Mouse (Mus musculus): ENCODE results near the gene Cox10.

The Cox10 gene

GRCm38 (mm10) chr11:64045041-64045440, 34.2 kb downstream of the Cox10 start:
- DNase-seq (ENCODE audit: low read depth), result no peak

DNA sequence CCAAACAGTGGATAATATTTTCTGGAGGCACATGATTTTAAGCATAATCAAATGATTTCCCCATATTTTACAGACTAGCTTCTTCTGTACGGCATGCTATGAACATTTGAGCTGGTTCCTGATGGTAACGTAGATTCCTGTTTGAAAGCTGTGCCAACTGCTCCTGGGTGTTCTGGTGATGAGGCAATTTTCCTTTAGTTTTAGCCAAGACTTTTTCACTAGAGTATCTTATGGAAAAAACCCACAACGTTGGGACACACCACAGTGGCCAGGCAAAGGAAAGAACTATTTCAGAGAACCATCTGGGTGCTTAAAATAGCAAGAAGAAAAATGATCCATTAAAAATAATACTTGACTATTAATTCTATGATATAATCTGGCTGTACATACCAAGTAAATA, 35.2 kb downstream of the Cox10 start:
- DNase-seq (ENCODE audit: low read depth), result peak; percentile 27

DNA sequence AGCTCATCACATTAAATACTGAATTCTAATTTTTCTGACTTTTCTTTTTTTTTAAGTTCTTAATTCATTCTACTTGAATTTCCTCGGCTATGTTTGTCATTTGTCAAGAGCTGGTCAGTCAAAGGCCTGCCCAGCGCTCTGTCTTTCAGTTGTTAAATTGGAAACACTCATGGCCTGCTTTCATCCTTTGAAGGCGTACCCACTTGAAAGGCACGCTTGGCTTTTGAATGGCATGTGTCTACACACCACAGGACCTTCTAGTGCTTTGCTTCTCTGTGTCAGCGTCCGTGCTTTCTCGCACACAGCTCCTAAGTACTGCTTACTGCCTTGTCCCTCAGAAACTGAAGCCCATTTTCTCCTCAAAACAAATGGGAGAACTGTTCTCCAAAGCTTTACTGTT, 38.0 kb downstream of the Cox10 start:
- DNase-seq (ENCODE audit: low read depth), result no peak

GRCm38 (mm10) chr11:64039600-64039999, 39.7 kb downstream of the Cox10 start:
- no peak for DNase-seq (ENCODE audit: low read depth)

DNA sequence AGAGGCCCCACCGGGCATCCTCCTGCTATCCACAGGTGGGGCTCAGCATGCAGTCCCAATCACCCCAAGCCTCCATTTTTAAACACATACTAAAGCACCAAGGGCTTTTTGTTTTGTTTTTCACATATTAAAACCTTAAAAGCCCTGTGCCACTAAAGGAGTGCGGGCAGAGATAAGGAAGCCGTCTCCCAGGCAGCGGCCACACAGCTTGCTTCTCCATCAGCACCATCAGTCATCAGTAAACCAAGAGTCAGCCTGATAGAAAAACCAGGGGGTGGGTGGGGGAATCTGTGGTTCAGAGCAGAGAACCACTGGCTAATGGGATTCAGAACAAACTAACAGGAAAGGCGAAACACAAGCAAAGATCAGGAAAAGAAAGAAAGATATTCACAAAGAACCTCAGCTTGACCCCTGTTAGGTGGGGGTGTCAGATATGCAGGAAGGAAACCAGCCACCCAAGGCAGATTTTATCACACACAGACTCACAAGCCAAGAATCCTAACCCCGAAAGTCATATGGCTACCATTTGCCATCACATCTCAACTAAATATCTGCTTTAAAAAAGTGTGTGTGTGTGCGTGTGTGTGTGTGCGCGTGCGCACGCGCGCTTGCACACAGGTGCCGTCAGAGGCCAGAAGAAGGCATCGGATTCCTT, 41.7 kb downstream of the Cox10 start:
- DNase-seq (ENCODE audit: low read depth), result no peak

- peak; percentile 29 for DNase-seq (ENCODE audit: low read depth)
These were observed 43.0 kb downstream of the Cox10 start for GRCm38 (mm10) chr11:64036306-64036705.

DNA sequence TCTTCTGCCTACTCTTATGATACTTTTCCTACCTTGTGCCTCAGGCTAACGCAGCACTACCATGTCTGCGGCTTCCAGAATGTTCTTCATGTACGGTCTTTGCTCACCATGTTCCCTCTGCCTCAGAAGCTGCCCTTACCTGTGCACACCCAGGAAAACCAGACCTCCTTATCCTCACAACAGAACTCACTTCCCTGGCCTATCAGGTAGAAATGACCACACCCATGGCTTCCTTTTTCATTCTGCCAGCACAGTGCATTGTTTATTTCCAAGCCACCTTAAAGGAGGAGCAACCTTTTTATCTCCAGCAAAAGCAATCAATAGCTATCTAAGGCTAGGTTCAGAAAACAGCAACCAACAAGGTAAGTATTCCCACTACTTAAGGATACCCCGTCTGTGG, 43.6 kb downstream of the Cox10 start:
- DNase-seq (ENCODE audit: low read depth), result no peak

DNA sequence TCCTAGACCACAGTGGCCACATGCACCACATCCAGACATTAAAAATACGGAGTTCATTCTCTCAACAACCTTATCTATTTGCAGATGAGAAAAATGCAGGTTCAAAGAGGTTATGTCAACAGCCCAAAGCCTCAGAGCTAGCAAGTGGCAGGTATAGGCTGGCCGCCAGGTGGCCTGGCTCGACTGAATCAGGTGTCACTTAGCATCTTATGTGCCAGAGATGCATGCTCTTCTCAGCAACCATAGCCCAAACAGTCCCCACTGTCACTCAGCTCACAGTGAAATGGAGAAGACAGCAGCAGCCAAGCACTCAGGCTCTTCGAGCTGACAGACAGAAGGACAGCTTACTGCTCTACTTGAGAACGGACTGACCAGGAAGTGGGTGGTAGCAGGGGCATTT, 44.6 kb downstream of the Cox10 start:
- DNase-seq (ENCODE audit: low read depth), result no peak

GRCm38 (mm10) chr11:64027423-64027822, 51.8 kb downstream of the Cox10 start:
- no peak for DNase-seq (ENCODE audit: low read depth)

DNA sequence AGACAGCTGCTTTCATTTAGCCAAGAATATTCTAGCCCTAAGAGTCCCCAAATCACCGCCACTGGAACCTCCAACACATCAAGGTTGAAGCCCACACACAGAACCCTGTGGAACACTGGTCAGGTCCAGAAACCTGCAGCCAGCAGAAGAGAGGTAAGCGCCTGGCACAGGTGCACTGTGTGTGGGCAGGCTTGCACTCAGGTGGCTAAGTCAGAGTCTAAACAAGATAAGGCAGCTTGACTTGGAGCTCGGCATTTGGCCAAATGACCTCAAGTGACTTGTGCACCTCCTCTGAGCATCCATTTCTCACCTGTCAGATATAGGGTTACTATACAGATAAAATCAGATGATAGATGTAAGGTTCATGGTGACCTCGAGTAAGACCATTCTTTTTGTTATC, 53.4 kb downstream of the Cox10 start:
- DNase-seq (ENCODE audit: low read depth), result no peak

DNA sequence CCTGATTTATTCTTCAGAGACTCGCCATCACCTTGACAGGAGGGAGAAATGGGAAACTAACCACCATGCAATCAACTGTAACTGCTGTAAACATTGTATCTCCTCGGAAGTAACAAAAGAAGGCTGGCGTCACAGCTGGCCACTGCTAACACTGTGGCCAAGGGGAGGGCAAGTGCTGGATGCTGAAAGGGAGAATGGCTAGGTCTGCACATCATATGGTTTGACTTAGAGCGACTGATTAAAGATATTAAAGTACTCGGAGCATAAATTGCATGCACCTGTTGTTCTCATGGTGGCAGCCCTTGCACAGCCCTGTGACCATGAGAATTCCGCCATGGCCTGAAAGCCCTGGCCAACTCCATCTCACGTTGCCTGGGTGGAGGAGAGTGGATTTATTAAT, 54.7 kb downstream of the Cox10 start:
- no peak for DNase-seq (ENCODE audit: low read depth)

GRCm38 (mm10) chr11:64023380-64023981, 55.8 kb downstream of the Cox10 start:
- no peak for DNase-seq (ENCODE audit: low read depth)

DNA sequence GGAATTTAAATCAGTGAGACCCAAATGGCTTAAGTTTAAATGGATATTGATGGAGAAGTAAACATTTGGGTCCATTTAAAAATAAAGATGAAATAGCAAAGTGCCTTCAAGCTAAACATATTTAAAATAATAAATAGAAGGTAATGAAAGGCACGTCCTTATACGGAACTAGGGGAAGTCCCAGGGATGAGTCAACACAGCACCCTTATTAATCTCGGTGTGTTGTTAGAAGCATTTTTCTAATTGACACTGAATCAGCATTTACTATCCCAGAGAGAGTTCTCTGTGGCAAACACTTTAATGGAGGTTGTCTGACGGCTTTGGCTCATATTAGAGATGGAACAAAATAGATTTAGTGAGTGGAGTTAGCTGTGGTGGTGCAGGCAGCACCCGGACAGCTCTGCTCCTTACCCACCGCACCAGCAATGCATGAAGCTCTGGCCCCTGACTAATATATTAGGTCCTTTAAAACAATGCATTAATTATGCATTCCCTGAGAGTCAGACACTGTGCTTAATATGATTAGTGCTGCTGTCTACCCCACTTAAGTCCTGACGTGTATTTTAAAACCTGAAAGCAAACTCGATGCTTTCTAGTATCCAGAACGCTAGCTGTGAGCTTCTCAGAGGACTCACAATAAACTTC, 56.7 kb downstream of the Cox10 start:
- DNase-seq (ENCODE audit: low read depth), result no peak

GRCm38 (mm10) chr11:64019235-64019634, 60.0 kb downstream of the Cox10 start:
- no peak for DNase-seq (ENCODE audit: low read depth)

DNA sequence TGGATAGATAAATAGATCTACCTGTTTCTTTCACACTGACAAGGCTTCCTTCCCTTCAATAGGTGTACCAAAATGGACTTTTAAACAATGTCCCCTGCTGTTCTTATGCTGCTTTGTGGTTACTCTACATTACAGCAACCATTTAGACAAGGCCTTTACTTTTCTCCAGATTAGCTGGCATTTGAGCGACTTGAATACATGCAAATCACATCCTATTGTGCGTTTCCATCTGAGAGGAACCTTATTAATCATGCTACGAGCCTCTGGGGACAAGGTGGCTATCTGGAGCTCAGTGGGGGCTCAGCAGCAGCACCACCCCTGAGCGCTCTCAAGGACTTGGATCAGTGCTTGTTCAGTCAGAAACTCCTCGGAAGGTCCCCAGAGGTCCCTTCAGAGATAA, 61.1 kb downstream of the Cox10 start:
- no peak for DNase-seq (ENCODE audit: low read depth)

DNA sequence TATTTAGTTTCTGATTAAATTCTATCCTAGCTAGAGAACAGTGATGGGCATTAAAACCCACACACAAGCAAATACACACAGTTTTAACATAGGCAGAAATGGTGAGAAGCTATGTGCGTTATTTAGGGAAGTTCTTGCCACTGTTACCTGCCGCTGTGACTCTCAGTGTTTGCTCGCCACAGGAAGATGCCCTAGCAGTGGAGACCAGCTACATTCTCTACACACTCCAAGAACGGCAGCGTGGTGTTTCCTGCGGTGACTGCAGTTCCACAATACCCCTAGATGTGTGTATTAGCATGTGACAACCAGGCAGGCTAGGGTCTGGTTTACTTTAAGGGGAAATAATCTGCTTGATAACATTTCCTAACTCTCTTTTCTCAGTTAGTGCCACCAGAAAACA, 64.0 kb downstream of the Cox10 start:
- DNase-seq (ENCODE audit: low read depth), result no peak

- no peak for DNase-seq (ENCODE audit: low read depth)
These were observed 68.4 kb downstream of the Cox10 start for GRCm38 (mm10) chr11:64010724-64011496.

GRCm38 (mm10) chr11:64004152-64004551, 75.1 kb downstream of the Cox10 start:
- no peak for DNase-seq (ENCODE audit: low read depth)

GRCm38 (mm10) chr11:64003484-64003883, 75.8 kb downstream of the Cox10 start:
- DNase-seq (ENCODE audit: low read depth), result no peak

DNA sequence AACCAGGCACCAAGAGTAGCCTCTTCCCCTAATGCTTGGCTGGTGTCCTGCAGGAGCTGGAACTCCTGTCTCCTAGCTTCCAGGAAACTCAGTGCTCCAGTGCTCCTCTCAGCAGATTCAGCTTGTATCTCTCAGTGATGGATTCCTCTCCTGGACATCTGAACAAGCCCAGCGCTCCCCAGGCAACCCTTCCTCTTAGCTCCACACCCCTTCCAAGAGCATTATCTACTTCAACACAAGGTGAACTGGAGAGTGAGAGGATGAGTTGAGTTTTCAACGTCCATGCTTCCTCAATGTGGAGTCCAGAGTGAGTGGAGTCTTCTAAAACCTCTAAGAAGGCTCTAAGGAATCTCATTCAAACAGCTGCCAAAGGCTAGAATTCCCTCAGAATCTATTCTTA, 76.6 kb downstream of the Cox10 start:
- DNase-seq (ENCODE audit: low read depth), result no peak

GRCm38 (mm10) chr11:64001111-64001510, 78.2 kb downstream of the Cox10 start:
- no peak for DNase-seq (ENCODE audit: low read depth)

- no peak for DNase-seq (ENCODE audit: low read depth)
These were observed 79.0 kb downstream of the Cox10 start for GRCm38 (mm10) chr11:64000200-64000794.
